Mouse (Mus musculus) bone marrow, adult 2 months (tissue): ENCODE data around the gene Pik3c2a.

Experiments
- CTCF ChIP-seq: fragments of 200-500 bp; IDR thresholded peaks from 2 replicates; pipeline ENCODE4 v1.5.1; 2011; ENCODE audit warnings: low read length, control low read depth; ENCODE audit not compliant: control insufficient read depth, insufficient read depth
- POLR2A ChIP-seq: fragments of 200-500 bp; IDR thresholded peaks from 2 replicates; pipeline ENCODE4 v1.6.1; 2011; ENCODE audit warnings: low read depth, mild to moderate bottlenecking, control low read depth, low read length, borderline replicate concordance; ENCODE audit not compliant: control insufficient read depth

DNA sequence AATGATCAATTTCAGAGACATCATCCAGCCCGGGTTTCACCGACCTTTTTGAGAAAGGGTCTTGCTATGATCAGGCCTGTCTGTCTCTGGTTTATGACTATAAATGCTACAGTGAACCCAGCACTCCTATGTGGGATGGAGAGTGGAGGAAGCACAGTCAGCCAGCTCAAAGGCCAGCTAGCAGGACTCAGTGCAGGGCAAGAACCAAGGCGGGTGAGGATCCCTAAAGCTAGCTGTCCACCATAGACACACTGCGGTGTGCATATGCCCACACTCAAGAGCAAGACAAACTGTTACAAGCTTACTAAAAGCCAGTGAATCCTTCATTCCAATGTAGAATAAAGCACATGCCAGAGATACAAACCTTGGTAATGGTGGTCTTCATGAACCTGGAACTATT is 113.4 kb downstream of the Pik3c2a start:
- TF ChIP-seq CTCF (no peak), POLR2A (no peak)
